Mouse (Mus musculus): Measurements from ENCODE around the gene Ikbke.

- TF ChIP-seq POLR2A (IDR thresholded peaks at IDR 0.05; ENCODE audit: insufficient read depth, low read depth, low read length) (no peak), CTCF (IDR thresholded peaks at IDR 0.05; ENCODE audit: insufficient read depth, low read depth, low read length) (no peak)
These were observed 69.4 kb downstream of the Ikbke start for GRCm38 (mm10) chr1:131209971-131210426.

Data from olfactory bulb, adult 2 months (tissue).